Mouse (Mus musculus) left cerebral cortex, postnatal 25 days (tissue): Measurements from ENCODE around the gene 4430402I18Rik. TPM values are rescaled to one million over a fixed set of nuclear protein-coding genes. Genes with fewer than 3 reads are reported as not detected.
A peak's percentile ranks its signal among the peaks of the same experiment; 100 is the strongest.

Source experiments
- DNase-seq, 2 experiments: peaks; one replicate each; pipeline ENCODE4 v3.0.0; 2022; ENCODE audit warnings: low spot score in 2 of 2, mixed read lengths in 1 of 2
- intact Hi-C: fragments of 180-260 bp; cut with DNase I; formaldehyde crosslinking; loops from one replicate; pipeline ENCODE4 v1.15.1; 2025
- total RNA-seq, 2 experiments: library from RNA; stranded (reverse); gene quantifications; 2 replicates each; pipeline ENCODE4 v1.2.3; 2021

4430402I18Rik gene
- total RNA-seq, 2 experiments from 2014 or later = 5.0 to 6.6 TPM

DNA sequence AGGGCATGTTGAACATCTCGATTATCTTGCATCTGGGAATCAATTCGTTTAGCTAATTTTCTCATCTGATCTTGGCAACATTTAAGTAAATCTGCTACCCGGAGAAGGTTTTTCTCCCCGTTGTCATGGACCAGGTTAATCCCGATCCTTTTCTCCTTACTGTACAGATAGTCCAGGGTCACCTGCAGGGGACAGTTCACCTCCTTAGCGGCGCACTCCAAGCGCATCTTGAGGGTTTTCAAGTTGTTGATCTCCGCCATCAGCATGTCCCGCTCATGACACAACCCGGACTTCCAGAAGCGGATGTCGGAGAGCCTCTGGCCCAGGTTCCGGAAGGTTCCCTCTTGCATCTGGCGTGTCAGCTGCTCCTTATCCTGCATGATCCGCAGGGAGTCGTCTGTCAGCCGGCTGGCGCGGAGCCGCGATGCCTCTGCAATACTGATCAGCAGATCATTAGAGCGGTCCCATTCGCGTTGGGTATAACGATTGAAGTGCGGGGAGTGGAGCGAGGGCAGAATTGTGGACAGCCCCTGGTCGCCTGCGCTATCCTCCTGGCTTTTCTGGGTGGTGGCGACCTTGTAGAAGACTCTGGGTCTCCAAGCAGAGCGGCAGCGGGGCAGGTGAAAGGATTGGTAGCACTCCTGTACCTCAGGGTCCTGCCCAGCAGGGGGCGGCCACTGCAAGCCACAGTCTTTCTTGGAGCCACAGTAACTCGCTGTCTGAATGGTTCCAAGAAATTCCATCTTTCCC is 7.4 kb upstream of the 4430402I18Rik start:
- peak; percentile 85 for DNase-seq
- intact Hi-C loops = loop anchor here (5.0 to 10.0 kb wide), 2 partner anchors 382 to 530 kb away; no protein-coding TSS in a partner anchor

GRCm38 (mm10) chr19:28970251-28970650 is 2.7 kb upstream of the 4430402I18Rik start:
- intact Hi-C loops = loop anchor here (10.0 kb wide), 1 partner anchor 535 kb away; no protein-coding TSS in a partner anchor
- no peak for DNase-seq

DNA sequence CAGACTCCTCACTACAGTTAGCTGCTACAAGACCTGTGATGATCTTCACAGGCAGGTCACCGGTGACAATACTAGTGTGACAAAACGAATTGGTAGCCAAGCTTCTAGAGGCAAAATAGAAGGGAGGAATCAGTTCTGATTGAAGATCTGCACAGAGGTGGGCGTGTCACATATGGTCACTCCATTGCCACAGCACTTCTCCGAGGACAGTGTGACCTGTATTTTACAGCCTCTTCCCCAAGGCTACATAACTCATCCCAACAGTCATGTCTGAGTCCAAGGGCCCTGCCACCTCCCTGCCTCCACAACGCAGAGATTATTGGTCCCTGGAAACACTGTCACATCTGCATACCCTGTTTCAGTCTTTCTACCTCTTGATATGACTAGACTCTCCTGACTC is 1.6 kb upstream of the 4430402I18Rik start:
- intact Hi-C loops = loop anchor here (5.0 to 10.0 kb wide), 2 partner anchors 132 to 194 kb away; partner anchors contain the start of gene Slc1a1
- no peak for DNase-seq

DNA sequence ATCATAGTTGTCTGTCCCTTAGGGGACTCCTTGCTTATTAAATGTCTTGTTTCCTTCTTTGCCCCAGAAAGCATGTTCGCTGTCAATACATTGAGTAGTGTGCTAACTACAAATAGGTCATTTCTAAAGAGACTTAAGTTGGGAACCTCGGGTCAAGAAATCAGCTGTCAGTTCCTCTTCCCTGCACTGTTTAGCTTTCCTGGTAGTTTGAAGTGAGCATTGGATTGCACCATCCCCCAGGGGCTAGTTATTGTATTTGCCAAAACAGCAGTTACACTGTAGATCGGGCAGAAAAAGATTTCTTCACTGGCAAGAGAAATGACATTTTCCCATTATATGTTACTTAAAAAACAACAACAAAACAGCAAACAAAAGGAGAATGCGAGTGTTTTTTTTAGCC is 578 bp upstream of the 4430402I18Rik start:
- intact Hi-C loops = loop anchor here (5.0 to 10.0 kb wide), 2 partner anchors 131 to 193 kb away; partner anchors contain the start of gene Slc1a1
- no peak for DNase-seq

DNA sequence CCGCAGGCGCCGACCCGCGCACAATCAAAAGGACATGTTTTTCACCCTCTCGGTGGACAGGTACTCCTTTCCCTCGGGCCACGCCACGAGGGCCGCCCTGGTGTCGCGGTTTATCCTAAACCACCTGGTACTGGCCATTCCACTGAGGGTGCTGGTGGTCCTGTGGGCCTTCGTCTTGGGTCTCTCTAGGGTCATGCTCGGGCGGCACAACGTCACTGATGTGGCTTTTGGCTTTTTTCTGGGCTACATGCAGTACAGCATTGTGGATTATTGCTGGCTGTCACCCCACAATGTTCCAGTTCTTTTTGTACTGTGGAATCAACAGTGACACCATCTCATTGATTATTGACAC is 3.1 kb downstream of the 4430402I18Rik start:
- DNase-seq = no peak
- intact Hi-C loops = loop anchor here (5.0 to 10.0 kb wide), 2 partner anchors 190 to 288 kb away; partner anchors contain the start of gene Jak2

GRCm38 (mm10) chr19:28963842-28964551 is 3.6 kb downstream of the 4430402I18Rik start, which contains the start of gene Plpp6:
Gene Plpp6, plus strand, starts transcription at chr19:28963953.
- peak; percentile 80 to 87 for DNase-seq
- intact Hi-C loops = loop anchor here (2.0 to 10.0 kb wide), 4 partner anchors 55 to 288 kb away; partner anchors contain the start of gene Jak2

DNA sequence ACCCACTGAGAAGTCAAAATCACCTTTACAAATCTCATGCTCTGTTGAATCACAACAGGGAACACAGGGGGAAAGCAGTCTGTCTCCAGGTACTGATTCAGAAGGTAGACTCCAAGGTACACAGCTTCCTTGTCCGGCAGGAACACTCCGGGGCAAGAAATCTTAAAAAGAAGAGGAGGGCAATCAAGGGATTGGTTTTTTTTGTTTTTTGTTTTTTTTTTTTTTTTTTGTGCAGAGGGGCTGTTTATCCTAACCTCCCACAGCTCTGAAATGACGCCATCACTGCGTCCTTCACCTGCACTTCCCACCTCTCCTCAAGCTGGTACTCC is 4.1 kb downstream of the 4430402I18Rik start:
- intact Hi-C loops = loop anchor here (2.0 to 10.0 kb wide), 4 partner anchors 55 to 289 kb away; partner anchors contain the start of gene Jak2
- DNase-seq = no peak

GRCm38 (mm10) chr19:28963113-28963512 is 4.5 kb downstream of the 4430402I18Rik start:
- DNase-seq = peak; percentile 39 to 84
- intact Hi-C loops = loop anchor here (2.0 to 10.0 kb wide), 4 partner anchors 54 to 289 kb away; partner anchors contain the start of gene Jak2

DNA sequence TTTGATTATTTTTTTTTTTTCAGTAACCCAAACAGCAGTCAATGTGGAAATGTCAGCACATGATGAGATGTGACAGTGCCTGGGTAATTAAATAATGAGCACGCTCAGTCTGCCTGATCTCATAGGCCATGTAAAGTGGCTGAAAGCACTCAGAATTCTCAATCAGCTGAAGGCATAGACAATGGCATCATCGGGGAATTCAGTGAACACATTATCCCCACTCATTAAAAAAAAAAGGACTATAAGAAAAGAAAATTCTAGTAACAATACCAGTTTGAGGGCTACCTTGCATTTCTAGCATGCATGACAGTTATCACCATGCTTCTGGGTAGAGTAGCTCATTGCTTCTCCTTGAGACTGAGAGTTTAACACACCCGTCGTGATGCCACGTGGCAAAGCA is 16.3 kb downstream of the 4430402I18Rik start:
- intact Hi-C loops = no loop called here

GRCm38 (mm10) chr19:28947311-28947710 is 20.3 kb downstream of the 4430402I18Rik start:
- DNase-seq = no peak

More for the DNA sequence above, 16.3 kb downstream of the 4430402I18Rik start:
- DNase-seq = no peak

GRCm38 (mm10) chr19:28946782-28947181 is 20.8 kb downstream of the 4430402I18Rik start:
- peak; percentile 31 to 33 for DNase-seq
- intact Hi-C loops = no loop called here

More at GRCm38 (mm10) chr19:28947311-28947710, 20.3 kb downstream of the 4430402I18Rik start:
- intact Hi-C loops = no loop called here

GRCm38 (mm10) chr19:28941271-28941670 is 26.3 kb downstream of the 4430402I18Rik start:
- no peak for DNase-seq
- intact Hi-C loops = no loop called here

GRCm38 (mm10) chr19:28940135-28940874 is 27.3 kb downstream of the 4430402I18Rik start:
- no peak for DNase-seq
- intact Hi-C loops = no loop called here

- DNase-seq = no peak
- intact Hi-C loops = no loop called here
Observed at GRCm38 (mm10) chr19:28934897-28935296, 32.7 kb downstream of the 4430402I18Rik start.

- intact Hi-C loops = no loop called here
- DNase-seq = no peak
Observed at GRCm38 (mm10) chr19:28929034-28929433, 38.6 kb downstream of the 4430402I18Rik start.

- peak in 1 of 2 experiments; percentile 53 for DNase-seq
- intact Hi-C loops = no loop called here
Observed at GRCm38 (mm10) chr19:28927396-28927795, 40.2 kb downstream of the 4430402I18Rik start.

DNA sequence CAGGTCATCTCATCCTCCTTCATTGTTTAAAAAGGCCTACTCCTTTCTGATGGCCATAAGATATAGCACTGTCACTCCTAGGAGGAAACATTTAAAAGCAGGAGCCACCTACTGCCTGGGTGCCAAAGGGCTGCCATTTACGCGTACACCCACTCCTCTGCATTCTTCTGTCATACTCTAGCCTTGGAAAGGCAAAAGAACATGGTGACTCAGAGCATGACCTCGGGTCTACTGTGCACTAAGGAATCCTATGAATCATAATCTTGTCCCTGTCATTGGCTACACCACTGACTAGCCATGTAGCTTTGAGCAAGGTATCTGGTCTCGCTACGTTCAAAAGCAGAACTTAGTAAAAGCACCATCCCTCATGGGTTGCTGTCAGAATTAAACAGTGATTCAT is 41.2 kb downstream of the 4430402I18Rik start:
- intact Hi-C loops = no loop called here
- no peak for DNase-seq

DNA sequence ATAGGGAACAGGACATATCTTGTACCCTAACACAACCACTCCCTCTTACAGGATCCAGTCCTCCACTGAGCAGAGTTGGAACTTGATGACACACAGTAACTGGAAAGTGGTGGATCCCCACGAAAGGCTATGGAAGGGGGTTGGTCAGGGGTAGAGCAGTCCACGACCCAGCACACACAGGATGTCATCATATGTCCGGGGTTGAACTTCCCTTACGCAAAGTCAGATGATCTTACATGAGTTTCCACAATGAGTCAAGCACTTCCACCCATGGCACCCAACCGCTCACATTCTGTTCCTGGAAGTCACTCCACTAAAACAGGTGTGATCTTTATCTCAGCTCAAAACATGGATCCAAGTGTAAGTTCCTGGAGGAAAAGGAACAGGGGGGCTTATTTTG is 49.8 kb downstream of the 4430402I18Rik start:
- intact Hi-C loops = no loop called here
- DNase-seq = no peak

GRCm38 (mm10) chr19:28916492-28916891 is 51.1 kb downstream of the 4430402I18Rik start:
- intact Hi-C loops = no loop called here
- DNase-seq = no peak
